In genomic region chr13:98768329-98768728, GRCm38 (mm10) we compare ENCODE assay signal across 9 mouse cellular contexts. TPM values are rescaled to one million over a fixed set of nuclear protein-coding genes. Genes with fewer than 3 reads are reported as not detected.
DNase-seq lines count a peak whose midpoint lies in the region; ATAC-seq and TF ChIP-seq lines count a peak whose summit lies in the region.
"Had no signal": no experiment of that assay in that cellular context is flagged by ENCODE, and none has a peak within 500 bp of the region (broad histone marks: within the 10 kb centered on the region; RNA-seq: fewer than 3 reads in every experiment).

No protein-coding gene starts in this region.

- no peaks in the 10 kb centered on the region for H3K4me1 ChIP-seq in midbrain, postnatal 0 days (ENCODE audit: insufficient read depth, low read length)
- H3K4me1 ChIP-seq in midbrain, embryonic 11.5 days (ENCODE audit: control insufficient read depth, insufficient read depth, low read length) = no peaks in the 10 kb centered on the region
- H3K4me1 ChIP-seq in intestine, embryonic 16.5 days (ENCODE audit: control insufficient read depth, insufficient read depth, low read length) = no peaks in the 10 kb centered on the region
- H3K4me1 ChIP-seq in lung, embryonic 16.5 days (replicated peaks; ENCODE audit: control insufficient read depth, insufficient read depth, low read length) = peaks cover 3% of the 10 kb centered on the region
- H3K4me1 ChIP-seq in stomach, postnatal 0 days (replicated peaks; ENCODE audit: control insufficient read depth, insufficient read depth) = no peaks in the 10 kb centered on the region

- H3K9ac ChIP-seq in midbrain, postnatal 0 days (replicated peaks; ENCODE audit: low read length, poor library complexity, severe bottlenecking) = no peak overlapping the region
- no peak overlapping the region for H3K9ac ChIP-seq in midbrain, embryonic 11.5 days (ENCODE audit: low read length)
- H3K9ac ChIP-seq in intestine, embryonic 16.5 days (ENCODE audit: low read depth, low read length) = no peak overlapping the region
- H3K9ac ChIP-seq in lung, embryonic 16.5 days (ENCODE audit: low read length) = no peak overlapping the region
- H3K9ac ChIP-seq in stomach, postnatal 0 days (ENCODE audit: low read length) = no peak overlapping the region

- DNase-seq in midbrain, postnatal 0 days (ENCODE audit: low spot score) = peak; percentile 81
- no peak for DNase-seq in midbrain, embryonic 11.5 days (ENCODE audit: low spot score, missing footprints)
- peak; percentile 85 to 90 for DNase-seq in cerebellum, postnatal 14 days
- DNase-seq in gastrocnemius, postnatal 4 days (ENCODE audit: low spot score in 2 of 2) = peak; percentile 35 to 71
- peak; percentile 72 for DNase-seq in stomach, postnatal 0 days (ENCODE audit: low spot score)
- no peak for DNase-seq in T-cell, adult 2 months (ENCODE audit: low spot score)

- TF ChIP-seq EP300 in stomach, postnatal 0 days (optimal IDR thresholded peaks at IDR 0.05) = no peak

- H3K27me3 ChIP-seq in midbrain, postnatal 0 days (ENCODE audit: insufficient read depth, low read length) = no peaks in the 10 kb centered on the region
- H3K27me3 ChIP-seq in midbrain, embryonic 11.5 days (ENCODE audit: control insufficient read depth, insufficient read depth, low read length) = no peaks in the 10 kb centered on the region
- no peaks in the 10 kb centered on the region for H3K27me3 ChIP-seq in intestine, embryonic 16.5 days (replicated peaks; ENCODE audit: control insufficient read depth, insufficient read depth, low read length)
- no peaks in the 10 kb centered on the region for H3K27me3 ChIP-seq in lung, embryonic 16.5 days (ENCODE audit: control insufficient read depth, insufficient read depth, low read depth, low read length)
- no peaks in the 10 kb centered on the region for H3K27me3 ChIP-seq in stomach, postnatal 0 days (ENCODE audit: control insufficient read depth, insufficient read depth, low read length)
- H3K27me3 ChIP-seq: Patski had no signal

- no peak for TF ChIP-seq CTCF in midbrain, postnatal 0 days (IDR thresholded peaks at IDR 0.05)
- no peak for TF ChIP-seq CTCF in stomach, postnatal 0 days (IDR thresholded peaks at IDR 0.05; ENCODE audit: low read depth)

- ATAC-seq in midbrain, postnatal 0 days (ENCODE audit: low FRiP score) = no peak
- ATAC-seq in midbrain, embryonic 11.5 days (ENCODE audit: low FRiP score) = no peak
- ATAC-seq in intestine, embryonic 16.5 days = peak; percentile 75; the same call in 1 of the 2 replicates
- peak; percentile 85 for ATAC-seq in lung, embryonic 16.5 days (ENCODE audit: low read depth)
- peak; percentile 70; the same call in 1 of the 2 replicates for ATAC-seq in stomach, postnatal 0 days (ENCODE audit: low FRiP score, low TSS enrichment)
- ATAC-seq: Patski had no signal

- no peaks in the 10 kb centered on the region for H3K36me3 ChIP-seq in midbrain, postnatal 0 days (ENCODE audit: insufficient read depth, low read length)
- no peaks in the 10 kb centered on the region for H3K36me3 ChIP-seq in midbrain, embryonic 11.5 days (ENCODE audit: control insufficient read depth, insufficient read depth, low read length)
- H3K36me3 ChIP-seq in intestine, embryonic 16.5 days (ENCODE audit: control insufficient read depth, insufficient read depth, low read length) = peaks cover under 1% of the 10 kb centered on the region; the same call in 1 of the 2 replicates
- peaks cover under 1% of the 10 kb centered on the region for H3K36me3 ChIP-seq in lung, embryonic 16.5 days (ENCODE audit: control insufficient read depth, insufficient read depth, low read length)
- no peaks in the 10 kb centered on the region for H3K36me3 ChIP-seq in stomach, postnatal 0 days (ENCODE audit: control insufficient read depth, insufficient read depth, low read length)

- no peaks in the 10 kb centered on the region for H3K9me3 ChIP-seq in midbrain, postnatal 0 days (ENCODE audit: low read length)
- H3K9me3 ChIP-seq in midbrain, embryonic 11.5 days (ENCODE audit: control insufficient read depth, low read length) = no peaks in the 10 kb centered on the region
- no peaks in the 10 kb centered on the region for H3K9me3 ChIP-seq in intestine, embryonic 16.5 days (ENCODE audit: control insufficient read depth, low read length)
- H3K9me3 ChIP-seq in lung, embryonic 16.5 days (ENCODE audit: control insufficient read depth, low read length) = no peaks in the 10 kb centered on the region
- H3K9me3 ChIP-seq in stomach, postnatal 0 days (ENCODE audit: control insufficient read depth, low read length) = no peaks in the 10 kb centered on the region

- H3K27ac ChIP-seq in midbrain, postnatal 0 days (ENCODE audit: low read depth, low read length) = no peak overlapping the region
- no peak overlapping the region for H3K27ac ChIP-seq in midbrain, embryonic 11.5 days (ENCODE audit: low read depth, low read length)
- H3K27ac ChIP-seq in intestine, embryonic 16.5 days (ENCODE audit: low read length) = no peak overlapping the region
- no peak overlapping the region for H3K27ac ChIP-seq in lung, embryonic 16.5 days (ENCODE audit: low read length)
- H3K27ac ChIP-seq in stomach, postnatal 0 days (replicated peaks) = no peak overlapping the region

- H3K4me2 ChIP-seq in midbrain, postnatal 0 days (ENCODE audit: low read depth, low read length, poor library complexity, severe bottlenecking) = no peak overlapping the region
- no peak overlapping the region for H3K4me2 ChIP-seq in midbrain, embryonic 11.5 days
- no peak overlapping the region for H3K4me2 ChIP-seq in intestine, embryonic 16.5 days (ENCODE audit: low read depth, low read length)
- no peak overlapping the region for H3K4me2 ChIP-seq in lung, embryonic 16.5 days (ENCODE audit: low read depth, low read length)
- no peak overlapping the region for H3K4me2 ChIP-seq in stomach, postnatal 0 days (replicated peaks; ENCODE audit: low read depth)

- 33% methylated on average over 4 of the region's 4 CpGs for WGBS in midbrain, postnatal 0 days
- 71% methylated on average over 4 of the region's 4 CpGs for WGBS in midbrain, embryonic 11.5 days
- 38% methylated on average over 4 of the region's 4 CpGs for WGBS in intestine, embryonic 16.5 days
- WGBS in lung, embryonic 16.5 days = 25% methylated on average over 4 of the region's 4 CpGs
- 20% methylated on average over 4 of the region's 4 CpGs for WGBS in stomach, postnatal 0 days

- H3K4me3 ChIP-seq in midbrain, postnatal 0 days (ENCODE audit: low read depth, low read length) = no peak overlapping the region
- no peak overlapping the region for H3K4me3 ChIP-seq in midbrain, embryonic 11.5 days (ENCODE audit: low read depth, low read length)
- H3K4me3 ChIP-seq in intestine, embryonic 16.5 days (ENCODE audit: low read length) = no peak overlapping the region
- H3K4me3 ChIP-seq in lung, embryonic 16.5 days (ENCODE audit: low read length) = no peak overlapping the region
- no peak overlapping the region for H3K4me3 ChIP-seq in stomach, postnatal 0 days (ENCODE audit: low read depth, low read length)

RNA-seq across cellular contexts. Expression of gene Fcho2, which starts 46.9 kb away (rescaled TPM):
- 16.4 and 27.0 TPM in 2 replicates for total RNA-seq in midbrain, postnatal 0 days (2014; rRNA removed)
- polyA plus RNA-seq in midbrain, postnatal 0 days (2015; fragmentation: Nextera tagmentation; extraction: Ambion mirVana) = 12.9 and 15.1 TPM in 2 replicates
- polyA plus RNA-seq in midbrain, embryonic 11.5 days (2014; fragmentation: Nextera tagmentation; extraction: Ambion mirVana) = 23.4 and 28.9 TPM in 2 replicates
- total RNA-seq in gastrocnemius, postnatal 4 days (2021) = 10 to 100 TPM; 39.8 to 51.5 TPM
- 31.2 and 31.9 TPM in 2 replicates for polyA plus RNA-seq in intestine, embryonic 16.5 days (2015; fragmentation: Nextera tagmentation; extraction: Ambion mirVana)
- polyA plus RNA-seq in lung, embryonic 16.5 days (2015; fragmentation: Nextera tagmentation; extraction: Ambion mirVana) = 43.2 and 44.9 TPM in 2 replicates
- polyA plus RNA-seq in stomach, postnatal 0 days (2015; fragmentation: Nextera tagmentation; extraction: Ambion mirVana) = 19.6 and 21.9 TPM in 2 replicates

Comparison
In these comparisons a context has a peak if more than half of its experiments do, and no peak if none do; other contexts are left out.
1. DNase-seq: peak in midbrain, postnatal 0 days (single experiment), cerebellum, postnatal 14 days (2 of 2), gastrocnemius, postnatal 4 days (2 of 2) and stomach, postnatal 0 days (single experiment); none in midbrain, embryonic 11.5 days (single experiment) and T-cell, adult 2 months (single experiment).
2. ATAC-seq: peak in intestine, embryonic 16.5 days (single experiment), lung, embryonic 16.5 days (single experiment) and stomach, postnatal 0 days (single experiment); none in midbrain, postnatal 0 days (single experiment) and midbrain, embryonic 11.5 days (single experiment).